Mouse (Mus musculus): Measurements from ENCODE around the gene Col5a1. TPM values are rescaled to one million over a fixed set of nuclear protein-coding genes. Genes with fewer than 3 reads are reported as not detected.

The Col5a1 gene
- polyA plus RNA-seq, 1 experiment from 2014 or later: 20.9 TPM

DNA sequence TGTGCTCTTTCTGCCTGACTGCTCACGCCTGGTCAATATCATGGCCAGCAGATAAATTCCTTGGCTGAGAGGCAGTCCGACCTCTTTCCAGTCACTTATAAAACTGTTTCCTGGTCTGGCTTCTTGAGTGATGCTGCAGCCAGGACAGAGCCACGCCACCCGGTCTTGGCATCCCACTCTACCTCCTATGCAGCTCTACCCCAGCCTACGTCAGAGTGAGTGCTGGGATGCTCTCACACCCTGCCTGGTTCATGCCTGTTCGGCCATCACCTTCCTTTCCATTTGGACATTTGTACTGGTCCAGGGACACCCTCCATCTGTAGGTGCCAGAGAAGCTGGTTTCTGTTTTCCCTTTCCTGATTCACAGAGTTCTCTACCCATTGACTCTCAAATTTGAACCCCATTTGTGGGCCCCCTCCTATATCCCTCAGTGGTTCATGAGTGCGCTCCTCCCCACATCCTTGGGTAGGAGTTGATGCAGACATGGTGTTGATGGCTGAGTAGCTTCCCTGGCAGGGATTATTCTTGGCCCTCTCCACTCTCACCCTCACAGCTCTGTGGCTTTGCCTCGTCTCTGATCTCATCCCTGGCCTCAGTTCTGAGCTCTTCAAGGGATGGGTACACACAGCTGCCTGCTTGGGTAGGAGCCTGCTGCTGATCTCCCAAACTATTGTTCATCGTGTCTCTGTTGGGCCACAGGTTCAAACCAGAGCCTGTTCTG is 15.5 kb downstream of the Col5a1 start:
- ATAC-seq (replicated peaks; ENCODE audit: low FRiP score) (no peak), DNase-seq (ENCODE audit: low spot score) (no peak)
- H3K27ac ChIP-seq (ENCODE audit: low read depth, low read length): no peak overlapping the region
- H3K27me3 ChIP-seq (ENCODE audit: control insufficient read depth, insufficient read depth, low read length): no peaks in the 10 kb centered on the region
- H3K4me2 ChIP-seq (ENCODE audit: low read depth, low read length, severe bottlenecking): no peak overlapping the region
- no peak overlapping the region for H3K4me3 ChIP-seq (ENCODE audit: low read depth, low read length)
- H3K9me3 ChIP-seq (ENCODE audit: control insufficient read depth, low read length): no peaks in the 10 kb centered on the region
- H3K4me1 ChIP-seq (replicated peaks; ENCODE audit: control insufficient read depth, insufficient read depth, low read length): no peaks in the 10 kb centered on the region
- no peak overlapping the region for H3K9ac ChIP-seq (ENCODE audit: low read length)
- no peaks in the 10 kb centered on the region for H3K36me3 ChIP-seq (ENCODE audit: control insufficient read depth, insufficient read depth, low read length)
- WGBS: 80% methylated on average over 9 of the region's 9 CpGs

DNA sequence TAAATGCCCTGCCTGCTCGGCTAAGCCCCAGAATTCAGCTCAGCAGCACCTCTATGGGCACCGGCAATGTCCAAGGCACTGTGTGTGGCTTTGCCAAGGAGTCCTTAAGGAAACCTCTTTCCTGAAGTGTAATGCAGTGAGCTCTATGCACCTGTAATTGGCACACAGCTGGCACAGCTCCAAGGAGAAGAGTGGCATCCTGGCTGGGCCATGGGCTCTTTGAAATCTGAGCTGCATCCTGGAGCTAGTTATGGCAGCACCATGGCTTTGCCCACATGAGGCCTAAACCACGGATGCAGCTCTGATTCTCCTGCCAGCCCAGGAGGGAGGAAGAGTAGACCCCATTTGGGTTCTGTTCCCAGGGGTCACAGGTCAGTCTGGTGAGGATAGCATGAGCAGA is 16.1 kb downstream of the Col5a1 start:
- Histone ChIP-seq H3K4me3 (ENCODE audit: low read depth, low read length) (no peak overlapping the region), H3K4me2 (ENCODE audit: low read depth, low read length, severe bottlenecking) (no peak overlapping the region), H3K9me3 (ENCODE audit: control insufficient read depth, low read length) (no peaks in the 10 kb centered on the region), H3K27ac (ENCODE audit: low read depth, low read length) (no peak overlapping the region), H3K27me3 (ENCODE audit: control insufficient read depth, insufficient read depth, low read length) (no peaks in the 10 kb centered on the region), H3K9ac (ENCODE audit: low read length) (no peak overlapping the region), H3K36me3 (ENCODE audit: control insufficient read depth, insufficient read depth, low read length) (no peaks in the 10 kb centered on the region), H3K4me1 (replicated peaks; ENCODE audit: control insufficient read depth, insufficient read depth, low read length) (no peaks in the 10 kb centered on the region)
- no peak for DNase-seq (ENCODE audit: low spot score)
- WGBS: 83% methylated on average over 3 of the region's 3 CpGs
- ATAC-seq (replicated peaks; ENCODE audit: low FRiP score): no peak

DNA sequence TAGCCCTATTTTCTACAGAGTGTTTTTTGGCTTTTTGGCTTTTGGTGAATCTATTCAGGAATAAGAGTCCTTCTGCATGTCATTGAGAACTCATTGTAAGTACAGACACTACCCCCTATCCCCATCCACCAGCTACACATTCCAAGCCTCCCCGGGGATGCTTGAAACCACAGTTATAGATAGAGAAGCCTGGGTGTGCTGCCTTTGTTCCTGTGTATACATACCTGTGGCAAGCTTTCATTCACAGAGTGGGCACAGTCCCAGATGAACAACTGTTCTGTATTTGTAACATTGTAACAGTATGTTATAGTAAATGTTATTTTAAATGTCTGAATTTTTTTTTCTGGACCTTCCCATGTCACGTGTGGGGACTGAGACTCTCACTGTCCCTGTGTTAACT is 19.2 kb downstream of the Col5a1 start:
- no peaks in the 10 kb centered on the region for H3K36me3 ChIP-seq (ENCODE audit: control insufficient read depth, insufficient read depth, low read length)
- H3K4me1 ChIP-seq (replicated peaks; ENCODE audit: control insufficient read depth, insufficient read depth, low read length): no peaks in the 10 kb centered on the region
- H3K9ac ChIP-seq (ENCODE audit: low read length): no peak overlapping the region
- no peak overlapping the region for H3K4me2 ChIP-seq (ENCODE audit: low read depth, low read length, severe bottlenecking)
- H3K9me3 ChIP-seq (ENCODE audit: control insufficient read depth, low read length): no peaks in the 10 kb centered on the region
- H3K4me3 ChIP-seq (ENCODE audit: low read depth, low read length): no peak overlapping the region
- H3K27me3 ChIP-seq (ENCODE audit: control insufficient read depth, insufficient read depth, low read length): no peaks in the 10 kb centered on the region
- H3K27ac ChIP-seq (ENCODE audit: low read depth, low read length): no peak overlapping the region
- WGBS: 85% methylated on average over 2 of the region's 2 CpGs
- ATAC-seq (replicated peaks; ENCODE audit: low FRiP score) (no peak), DNase-seq (ENCODE audit: low spot score) (no peak)

DNA sequence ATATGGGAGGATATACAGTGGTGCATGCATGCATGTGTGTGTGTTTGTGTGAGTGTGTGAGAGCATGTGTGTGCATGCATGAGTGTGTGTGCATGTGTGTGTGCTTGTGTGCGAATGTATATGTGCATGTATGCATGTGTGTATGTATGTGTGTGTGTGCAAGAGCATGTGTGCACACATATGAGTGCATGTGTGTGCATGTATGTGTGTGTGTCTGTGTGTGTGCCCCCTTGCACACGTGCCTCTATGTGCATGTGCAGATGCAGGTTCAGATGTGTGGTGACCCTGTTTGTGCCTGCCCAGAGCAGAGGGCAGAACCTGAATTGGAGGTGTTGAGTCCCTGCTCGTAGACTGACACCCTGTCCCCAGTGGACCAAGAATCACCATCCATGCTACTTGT is 24.3 kb downstream of the Col5a1 start:
- 78% methylated on average over 3 of the region's 3 CpGs for WGBS
- Histone ChIP-seq H3K4me3 (ENCODE audit: low read depth, low read length) (no peak overlapping the region), H3K4me1 (replicated peaks; ENCODE audit: control insufficient read depth, insufficient read depth, low read length) (no peaks in the 10 kb centered on the region), H3K27ac (ENCODE audit: low read depth, low read length) (no peak overlapping the region), H3K36me3 (ENCODE audit: control insufficient read depth, insufficient read depth, low read length) (no peaks in the 10 kb centered on the region), H3K9me3 (ENCODE audit: control insufficient read depth, low read length) (no peaks in the 10 kb centered on the region), H3K27me3 (ENCODE audit: control insufficient read depth, insufficient read depth, low read length) (no peaks in the 10 kb centered on the region), H3K9ac (ENCODE audit: low read length) (no peak overlapping the region), H3K4me2 (ENCODE audit: low read depth, low read length, severe bottlenecking) (no peak overlapping the region)
- no peak for ATAC-seq (replicated peaks; ENCODE audit: low FRiP score)
- no peak for DNase-seq (ENCODE audit: low spot score)

DNA sequence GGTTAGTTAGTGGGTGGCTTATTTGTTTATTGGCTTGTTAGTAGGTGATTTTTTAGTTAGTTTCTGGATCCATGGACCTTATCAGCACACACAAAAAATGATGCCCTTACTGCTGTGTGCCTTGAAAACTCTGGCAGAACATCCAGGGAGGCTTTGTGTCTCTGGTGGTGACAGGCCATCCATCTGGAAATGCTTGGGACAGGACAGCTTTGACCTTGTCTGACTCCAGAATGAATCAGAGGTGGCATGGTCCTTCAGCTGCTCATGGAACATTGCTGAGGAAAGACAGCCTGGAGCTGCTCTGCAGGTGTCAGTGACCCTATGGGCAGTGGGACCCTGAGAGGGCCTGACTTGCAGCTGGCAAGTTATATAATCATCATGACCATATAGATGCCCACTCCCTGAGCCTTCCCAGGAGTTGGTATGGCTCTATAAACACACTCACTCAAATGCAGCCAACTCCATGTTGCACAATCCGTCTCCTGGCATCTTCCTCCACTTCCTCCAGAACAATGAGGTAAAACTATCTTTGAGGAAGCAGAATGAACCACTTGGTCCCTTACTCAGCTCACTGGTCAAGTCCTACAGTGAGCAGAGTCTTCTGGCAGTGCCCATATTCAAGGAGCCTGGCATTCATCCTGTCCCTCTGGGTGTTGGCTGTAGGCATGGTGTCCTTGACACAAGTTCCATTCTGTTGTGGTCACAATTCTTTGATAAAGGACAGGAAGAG is 26.5 kb downstream of the Col5a1 start:
- Histone ChIP-seq H3K27ac (ENCODE audit: low read depth, low read length) (no peak overlapping the region), H3K4me1 (replicated peaks; ENCODE audit: control insufficient read depth, insufficient read depth, low read length) (no peaks in the 10 kb centered on the region), H3K27me3 (ENCODE audit: control insufficient read depth, insufficient read depth, low read length) (no peaks in the 10 kb centered on the region), H3K9ac (ENCODE audit: low read length) (no peak overlapping the region), H3K4me2 (ENCODE audit: low read depth, low read length, severe bottlenecking) (no peak overlapping the region), H3K36me3 (ENCODE audit: control insufficient read depth, insufficient read depth, low read length) (no peaks in the 10 kb centered on the region), H3K4me3 (ENCODE audit: low read depth, low read length) (no peak overlapping the region), H3K9me3 (ENCODE audit: control insufficient read depth, low read length) (no peaks in the 10 kb centered on the region)
- ATAC-seq (replicated peaks; ENCODE audit: low FRiP score) (no peak), DNase-seq (ENCODE audit: low spot score) (no peak)
- WGBS: 88% methylated on average over 1 of the region's 1 CpGs

DNA sequence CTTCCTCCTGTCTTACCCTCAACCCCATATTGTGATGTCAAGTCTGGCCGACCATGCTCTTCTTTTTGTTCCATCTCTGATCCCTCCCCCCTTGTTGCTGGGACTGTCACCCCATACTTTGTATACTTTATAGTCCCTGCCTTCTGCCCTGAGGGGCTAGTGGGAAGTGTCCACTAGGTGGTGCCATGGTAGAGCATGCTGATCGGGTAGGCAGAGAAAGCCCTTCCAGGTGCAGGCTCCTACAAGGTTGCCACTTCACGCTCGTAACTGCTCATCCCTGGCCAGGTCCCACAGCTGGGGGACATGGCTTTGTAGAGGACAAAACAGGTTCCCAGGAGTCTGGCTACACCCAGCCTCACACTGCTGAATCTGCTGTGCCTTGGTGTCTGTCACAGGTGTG is 29.5 kb downstream of the Col5a1 start:
- no peak overlapping the region for H3K9ac ChIP-seq (ENCODE audit: low read length)
- no peaks in the 10 kb centered on the region for H3K4me1 ChIP-seq (replicated peaks; ENCODE audit: control insufficient read depth, insufficient read depth, low read length)
- DNase-seq (ENCODE audit: low spot score) (no peak), ATAC-seq (replicated peaks; ENCODE audit: low FRiP score) (no peak)
- no peaks in the 10 kb centered on the region for H3K9me3 ChIP-seq (ENCODE audit: control insufficient read depth, low read length)
- H3K27me3 ChIP-seq (ENCODE audit: control insufficient read depth, insufficient read depth, low read length): no peaks in the 10 kb centered on the region
- no peaks in the 10 kb centered on the region for H3K36me3 ChIP-seq (ENCODE audit: control insufficient read depth, insufficient read depth, low read length)
- no peak overlapping the region for H3K4me3 ChIP-seq (ENCODE audit: low read depth, low read length)
- no peak overlapping the region for H3K27ac ChIP-seq (ENCODE audit: low read depth, low read length)
- no peak overlapping the region for H3K4me2 ChIP-seq (ENCODE audit: low read depth, low read length, severe bottlenecking)
- WGBS: 74% methylated on average over 4 of the region's 4 CpGs

DNA sequence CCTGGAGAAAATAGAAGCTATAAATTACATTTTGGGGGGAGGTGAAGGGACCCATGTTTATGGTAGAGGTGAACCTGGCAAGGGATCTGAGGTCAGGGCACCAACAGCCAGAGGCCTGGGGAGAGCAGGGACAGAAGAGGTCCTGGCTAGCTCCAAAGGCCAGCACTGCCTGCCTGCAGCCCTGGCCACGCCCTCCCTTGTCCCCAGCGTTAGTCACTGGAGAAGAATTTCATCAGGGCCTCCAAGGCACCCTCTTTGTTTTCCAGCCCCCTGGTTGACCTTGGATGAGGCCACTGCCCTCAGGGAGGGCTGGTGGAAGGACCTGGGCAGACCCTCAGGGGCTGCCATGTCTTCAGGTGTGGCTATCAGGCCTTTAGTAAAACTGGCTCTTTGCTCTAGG is 30.1 kb downstream of the Col5a1 start:
- Histone ChIP-seq H3K9ac (ENCODE audit: low read length) (no peak overlapping the region), H3K27ac (ENCODE audit: low read depth, low read length) (no peak overlapping the region), H3K36me3 (ENCODE audit: control insufficient read depth, insufficient read depth, low read length) (no peaks in the 10 kb centered on the region), H3K4me3 (ENCODE audit: low read depth, low read length) (no peak overlapping the region), H3K4me2 (ENCODE audit: low read depth, low read length, severe bottlenecking) (no peak overlapping the region), H3K4me1 (replicated peaks; ENCODE audit: control insufficient read depth, insufficient read depth, low read length) (no peaks in the 10 kb centered on the region), H3K9me3 (ENCODE audit: control insufficient read depth, low read length) (no peaks in the 10 kb centered on the region), H3K27me3 (ENCODE audit: control insufficient read depth, insufficient read depth, low read length) (no peaks in the 10 kb centered on the region)
- DNase-seq (ENCODE audit: low spot score) (no peak), ATAC-seq (replicated peaks; ENCODE audit: low FRiP score) (no peak)
- WGBS: 56% methylated on average over 2 of the region's 2 CpGs

DNA sequence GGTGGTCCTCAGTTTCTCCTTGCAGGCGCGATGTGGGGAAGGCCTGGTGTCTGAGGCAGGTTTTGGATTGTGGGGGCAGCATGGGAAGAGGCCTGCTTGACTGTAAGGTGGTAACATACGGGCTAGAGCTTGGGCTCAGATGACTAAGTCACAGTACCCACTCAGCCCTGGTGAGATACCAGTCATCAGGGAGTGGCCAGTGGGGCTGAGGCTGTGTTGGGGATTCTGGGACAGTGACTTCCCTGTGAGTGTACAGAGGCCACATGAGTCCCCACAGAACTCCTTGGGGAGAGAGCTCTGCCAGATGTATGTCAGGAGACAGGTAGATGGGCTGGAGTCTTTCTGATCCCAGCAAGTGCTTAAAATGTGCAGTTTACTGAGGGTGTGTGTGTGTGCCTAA is 31.0 kb downstream of the Col5a1 start:
- Histone ChIP-seq H3K9ac (ENCODE audit: low read length) (no peak overlapping the region), H3K9me3 (ENCODE audit: control insufficient read depth, low read length) (no peaks in the 10 kb centered on the region), H3K27ac (ENCODE audit: low read depth, low read length) (no peak overlapping the region), H3K27me3 (ENCODE audit: control insufficient read depth, insufficient read depth, low read length) (no peaks in the 10 kb centered on the region), H3K36me3 (ENCODE audit: control insufficient read depth, insufficient read depth, low read length) (no peaks in the 10 kb centered on the region), H3K4me1 (replicated peaks; ENCODE audit: control insufficient read depth, insufficient read depth, low read length) (no peaks in the 10 kb centered on the region), H3K4me2 (ENCODE audit: low read depth, low read length, severe bottlenecking) (no peak overlapping the region), H3K4me3 (ENCODE audit: low read depth, low read length) (no peak overlapping the region)
- ATAC-seq (replicated peaks; ENCODE audit: low FRiP score): no peak
- no peak for DNase-seq (ENCODE audit: low spot score)
- WGBS: 92% methylated on average over 3 of the region's 3 CpGs

DNA sequence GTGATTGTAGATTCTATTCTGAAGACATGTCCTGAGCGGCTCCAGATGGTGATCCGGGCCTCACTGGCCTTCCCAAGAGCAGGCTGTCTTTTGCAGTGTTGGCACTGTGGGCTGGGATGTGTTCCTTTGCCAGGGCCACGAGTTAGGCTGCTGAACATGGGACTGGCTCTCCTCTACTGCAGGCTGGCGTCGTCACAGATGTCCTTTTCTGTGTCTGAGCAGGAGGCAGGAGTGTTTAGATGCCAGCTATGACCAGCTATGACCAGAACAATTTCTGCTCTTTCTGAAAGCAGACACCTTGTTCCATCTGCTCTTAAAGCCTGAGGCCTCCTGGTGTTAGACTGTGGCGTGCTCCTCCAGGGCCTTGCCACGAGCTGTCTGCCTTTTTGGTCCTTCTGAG is 31.9 kb downstream of the Col5a1 start:
- H3K27ac ChIP-seq (ENCODE audit: low read depth, low read length): no peak overlapping the region
- no peak for DNase-seq (ENCODE audit: low spot score)
- WGBS: 80% methylated on average over 7 of the region's 7 CpGs
- no peak overlapping the region for H3K4me3 ChIP-seq (ENCODE audit: low read depth, low read length)
- H3K4me1 ChIP-seq (replicated peaks; ENCODE audit: control insufficient read depth, insufficient read depth, low read length): no peaks in the 10 kb centered on the region
- H3K36me3 ChIP-seq (ENCODE audit: control insufficient read depth, insufficient read depth, low read length): no peaks in the 10 kb centered on the region
- no peaks in the 10 kb centered on the region for H3K9me3 ChIP-seq (ENCODE audit: control insufficient read depth, low read length)
- no peaks in the 10 kb centered on the region for H3K27me3 ChIP-seq (ENCODE audit: control insufficient read depth, insufficient read depth, low read length)
- no peak for ATAC-seq (replicated peaks; ENCODE audit: low FRiP score)
- H3K9ac ChIP-seq (ENCODE audit: low read length): no peak overlapping the region
- no peak overlapping the region for H3K4me2 ChIP-seq (ENCODE audit: low read depth, low read length, severe bottlenecking)

All from forebrain, embryonic 11.5 days (tissue).